Mouse (Mus musculus): ENCODE results near the gene Ms4a6b. TPM values are rescaled to one million over a fixed set of nuclear protein-coding genes. Genes with fewer than 3 reads are reported as not detected.
"Not testable (repeated sequence)": the region's sequence is repeated elsewhere in the genome, so short reads cannot be mapped to it uniquely, and the experiment has no call there.

The Ms4a6b gene
- polyA plus RNA-seq, 1 experiment = not detected

GRCm38 (mm10) chr19:11516845-11517244, 533 bp downstream of the Ms4a6b start:
- no peak overlapping the region for H3K4me3 ChIP-seq (ENCODE audit: insufficient read depth, low read depth, low read length)
- H3K27ac ChIP-seq (ENCODE audit: insufficient read depth, low read depth, low read length) = no peak overlapping the region
- TF ChIP-seq CTCF (IDR thresholded peaks at IDR 0.05; ENCODE audit: insufficient read depth, low read depth, low read length) (no peak), POLR2A (IDR thresholded peaks at IDR 0.05; ENCODE audit: insufficient read depth, low read depth, low read length) (no peak)
- 71% methylated on average over 4 of the region's 4 CpGs for WGBS
- H3K4me1 ChIP-seq (ENCODE audit: control insufficient read depth, insufficient read depth, low read length) = no peaks in the 10 kb centered on the region

DNA sequence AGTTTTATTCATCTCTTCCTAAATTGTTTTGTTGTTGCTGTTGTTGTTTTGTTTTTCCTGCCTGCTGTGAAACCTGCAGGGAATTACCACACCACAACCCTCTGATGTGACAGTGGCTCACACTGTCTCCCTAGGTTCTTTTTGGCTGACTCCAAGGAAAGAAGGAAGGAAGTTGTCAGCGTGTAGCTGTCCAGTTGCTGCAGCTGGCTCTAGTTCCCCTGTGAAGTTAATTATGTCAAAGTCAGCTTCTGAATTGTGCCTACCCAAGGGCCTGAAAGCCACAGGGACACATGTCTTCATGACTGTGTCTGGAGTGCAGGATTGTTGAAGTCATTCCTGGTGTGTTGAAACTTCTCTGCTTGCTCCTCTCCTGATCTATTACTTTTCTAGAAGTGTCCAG, 1.1 kb downstream of the Ms4a6b start:
- not testable (repeated sequence) for H3K27ac ChIP-seq (ENCODE audit: insufficient read depth, low read depth, low read length); H3K4me3 ChIP-seq (ENCODE audit: insufficient read depth, low read depth, low read length); H3K4me1 ChIP-seq (ENCODE audit: control insufficient read depth, insufficient read depth, low read length)
- 50% methylated on average over 1 of the region's 1 CpGs for WGBS

DNA sequence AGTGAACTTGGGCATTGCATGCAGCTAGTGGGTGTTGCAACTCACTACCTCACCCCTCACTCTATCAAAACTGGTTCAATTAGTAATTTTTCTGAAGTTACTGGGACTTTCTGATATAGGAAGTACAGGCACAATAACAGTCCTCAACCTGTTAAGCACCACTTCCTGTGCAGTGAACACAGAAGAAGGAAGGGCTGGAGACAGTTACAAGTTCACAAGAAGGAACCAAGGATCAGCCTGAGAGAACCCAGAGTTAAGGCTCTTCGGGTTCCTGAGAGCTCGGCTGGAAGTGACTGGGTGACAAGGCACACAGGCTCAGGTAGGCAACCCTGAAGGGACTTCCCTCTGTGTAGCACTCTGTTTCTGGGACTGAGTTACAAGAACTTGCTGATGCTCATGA, 2.0 kb downstream of the Ms4a6b start:
- 94% methylated on average over 2 of the region's 2 CpGs for WGBS
- H3K27ac ChIP-seq (ENCODE audit: insufficient read depth, low read depth, low read length); H3K4me1 ChIP-seq (ENCODE audit: control insufficient read depth, insufficient read depth, low read length); H3K4me3 ChIP-seq (ENCODE audit: insufficient read depth, low read depth, low read length): not testable (repeated sequence)

DNA sequence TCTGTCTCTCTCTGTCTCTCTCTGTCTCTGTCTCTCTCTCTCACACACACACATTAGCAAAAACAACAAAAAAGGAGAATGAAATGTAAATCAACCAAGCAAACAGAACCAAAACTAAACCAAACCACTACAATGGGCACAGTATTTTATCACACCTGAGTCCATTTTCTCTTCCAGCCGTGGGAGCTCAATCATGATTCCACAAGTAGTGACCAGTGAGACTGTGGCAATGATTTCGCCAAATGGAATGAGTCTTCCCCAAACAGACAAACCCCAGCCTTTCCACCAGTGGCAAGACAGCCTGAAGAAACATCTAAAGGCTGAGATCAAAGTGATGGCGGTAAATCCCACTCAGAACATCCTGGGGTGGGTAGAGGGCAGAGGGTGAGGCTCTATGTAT, 3.8 kb downstream of the Ms4a6b start:
- TF ChIP-seq POLR2A (IDR thresholded peaks at IDR 0.05; ENCODE audit: insufficient read depth, low read depth, low read length) = no peak
- TF ChIP-seq CTCF (IDR thresholded peaks at IDR 0.05; ENCODE audit: insufficient read depth, low read depth, low read length) = no peak
- Histone ChIP-seq H3K4me1 (ENCODE audit: control insufficient read depth, insufficient read depth, low read length) (no peaks in the 10 kb centered on the region), H3K27ac (ENCODE audit: insufficient read depth, low read depth, low read length) (no peak overlapping the region), H3K4me3 (ENCODE audit: insufficient read depth, low read depth, low read length) (no peak overlapping the region)
- WGBS = 92% methylated on average over 3 of the region's 3 CpGs

DNA sequence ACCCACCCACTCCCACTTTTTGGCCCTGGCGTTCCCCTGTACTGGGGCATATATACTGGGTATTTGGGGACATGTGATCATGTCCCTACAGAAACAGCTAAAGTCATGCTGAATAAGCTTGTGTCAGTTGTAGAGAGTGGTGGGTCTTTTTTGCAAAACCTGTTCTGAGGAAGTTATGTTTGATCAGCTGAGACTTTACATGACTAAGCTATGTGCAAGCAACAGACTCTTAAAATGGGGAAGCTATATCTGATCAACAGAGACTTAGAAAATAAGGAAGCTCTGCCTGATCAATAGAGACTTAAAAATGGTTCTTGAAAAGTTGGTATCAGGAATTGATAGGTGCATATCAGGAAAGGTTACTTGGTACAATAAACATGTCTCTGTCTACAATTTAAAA, 17.1 kb downstream of the Ms4a6b start:
- TF ChIP-seq CTCF (IDR thresholded peaks at IDR 0.05; ENCODE audit: insufficient read depth, low read depth, low read length) = no peak
- no peak for TF ChIP-seq POLR2A (IDR thresholded peaks at IDR 0.05; ENCODE audit: insufficient read depth, low read depth, low read length)
- 63% methylated on average over 1 of the region's 1 CpGs for WGBS
- H3K27ac ChIP-seq (ENCODE audit: insufficient read depth, low read depth, low read length) = no peak overlapping the region

GRCm38 (mm10) chr19:11533888-11534445, 17.7 kb downstream of the Ms4a6b start:
- Histone ChIP-seq H3K27ac (ENCODE audit: insufficient read depth, low read depth, low read length) (no peak overlapping the region), H3K4me1 (ENCODE audit: control insufficient read depth, insufficient read depth, low read length) (no peaks in the 10 kb centered on the region), H3K4me3 (ENCODE audit: insufficient read depth, low read depth, low read length) (no peak overlapping the region)
- WGBS = 43% methylated on average over 2 of the region's 2 CpGs
- TF ChIP-seq POLR2A (IDR thresholded peaks at IDR 0.05; ENCODE audit: insufficient read depth, low read depth, low read length) (no peak), CTCF (IDR thresholded peaks at IDR 0.05; ENCODE audit: insufficient read depth, low read depth, low read length) (no peak)

More for the DNA sequence above, 17.1 kb downstream of the Ms4a6b start:
- Histone ChIP-seq H3K4me3 (ENCODE audit: insufficient read depth, low read depth, low read length) (no peak overlapping the region), H3K4me1 (ENCODE audit: control insufficient read depth, insufficient read depth, low read length) (no peaks in the 10 kb centered on the region)

- TF ChIP-seq POLR2A (IDR thresholded peaks at IDR 0.05; ENCODE audit: insufficient read depth, low read depth, low read length) (no peak), CTCF (IDR thresholded peaks at IDR 0.05; ENCODE audit: insufficient read depth, low read depth, low read length) (no peak)
- H3K4me1 ChIP-seq (ENCODE audit: control insufficient read depth, insufficient read depth, low read length) = no peaks in the 10 kb centered on the region
- WGBS = 19% methylated on average over 7 of the region's 7 CpGs
- H3K4me3 ChIP-seq (ENCODE audit: insufficient read depth, low read depth, low read length) = no peak within 1 kb of the TSS
- no peak within 1 kb of the TSS for H3K27ac ChIP-seq (ENCODE audit: insufficient read depth, low read depth, low read length)
Measured at GRCm38 (mm10) chr19:11536593-11536992, 20.3 kb downstream of the Ms4a6b start, which contains the start of gene Ms4a4d. TSS of gene Ms4a4d (plus strand) at chr19:11536801.

GRCm38 (mm10) chr19:11537336-11537735, 21.0 kb downstream of the Ms4a6b start:
- no peak overlapping the region for H3K27ac ChIP-seq (ENCODE audit: insufficient read depth, low read depth, low read length)
- WGBS = 19% methylated on average over 2 of the region's 2 CpGs
- H3K4me3 ChIP-seq (ENCODE audit: insufficient read depth, low read depth, low read length) = no peak overlapping the region
- H3K4me1 ChIP-seq (ENCODE audit: control insufficient read depth, insufficient read depth, low read length) = no peaks in the 10 kb centered on the region
- TF ChIP-seq CTCF (IDR thresholded peaks at IDR 0.05; ENCODE audit: insufficient read depth, low read depth, low read length) (no peak), POLR2A (IDR thresholded peaks at IDR 0.05; ENCODE audit: insufficient read depth, low read depth, low read length) (no peak)

DNA sequence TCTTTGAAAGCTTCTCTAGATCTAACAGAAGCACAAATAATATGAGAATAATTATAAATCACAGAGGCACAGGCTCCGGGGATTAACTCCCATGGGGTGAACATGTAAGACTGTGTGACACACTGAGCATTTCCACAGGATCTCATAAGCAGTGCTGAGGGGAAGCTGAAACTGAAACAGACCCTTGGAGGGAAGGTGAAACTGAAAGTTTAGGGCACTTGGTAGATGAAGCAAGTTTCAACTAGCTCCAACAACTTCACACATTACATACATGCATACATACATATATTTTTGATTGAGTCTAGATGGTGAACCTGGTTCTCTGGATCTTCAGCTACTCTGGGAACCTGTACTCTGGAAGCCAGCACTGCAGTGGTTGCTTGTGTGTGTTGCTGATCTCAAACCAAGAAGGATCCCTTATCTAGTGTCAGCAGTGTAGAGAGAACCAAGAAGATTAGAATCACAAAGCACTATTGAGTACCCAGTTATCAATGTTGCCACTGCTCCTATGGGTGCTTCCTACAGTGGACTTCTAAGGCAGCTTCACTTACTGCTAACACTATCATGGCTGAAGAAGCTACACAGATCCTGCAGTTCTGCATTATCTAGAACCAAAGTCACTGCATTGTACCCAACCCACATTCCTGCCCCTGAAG, 24.0 kb downstream of the Ms4a6b start:
- H3K4me3 ChIP-seq (ENCODE audit: insufficient read depth, low read depth, low read length); H3K4me1 ChIP-seq (ENCODE audit: control insufficient read depth, insufficient read depth, low read length); H3K27ac ChIP-seq (ENCODE audit: insufficient read depth, low read depth, low read length): not testable (repeated sequence)
- WGBS = 89% methylated on average over 1 of the region's 1 CpGs

DNA sequence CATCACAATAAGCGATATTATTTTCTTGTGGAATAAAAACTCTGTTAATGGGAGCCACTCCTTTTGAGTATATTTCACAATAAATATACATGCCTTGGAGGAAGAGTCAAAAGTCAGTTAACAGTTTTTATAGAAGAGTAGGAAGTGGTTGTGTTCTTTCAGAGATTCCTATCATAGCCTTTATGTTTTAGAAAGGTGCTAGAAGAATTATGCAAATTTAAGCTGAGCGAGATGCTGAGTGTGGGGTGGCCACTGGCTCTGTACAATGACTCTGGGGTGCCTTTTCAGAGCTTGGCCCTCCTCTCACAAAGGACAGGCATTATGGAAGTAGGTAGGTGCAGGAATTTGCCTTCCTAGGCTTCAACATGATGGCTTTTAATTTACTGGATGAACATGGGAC, 28.1 kb downstream of the Ms4a6b start:
- WGBS = 89% methylated on average over 2 of the region's 2 CpGs
- not testable (repeated sequence) for H3K4me3 ChIP-seq (ENCODE audit: insufficient read depth, low read depth, low read length); H3K27ac ChIP-seq (ENCODE audit: insufficient read depth, low read depth, low read length); H3K4me1 ChIP-seq (ENCODE audit: control insufficient read depth, insufficient read depth, low read length)

Measured in olfactory bulb, adult 2 months (tissue).